Mouse (Mus musculus) lung, postnatal 0 days (tissue): ENCODE measurements at regions not wholly inside any gene's neighbourhood (a gene's known extent, or its start where the extent isn't known, plus 50 kb on each side); places are given as distances from the start of the nearest gene placed in this dataset.

ENCODE experiments used
- CTCF ChIP-seq: IDR thresholded peaks from 2 replicates; pipeline ENCODE4 v1.5.1; 2016; ENCODE audit warnings: antibody characterized with exemption, mild to moderate bottlenecking
- EP300 ChIP-seq: IDR thresholded peaks from 2 replicates; pipeline ENCODE4 v1.6.1; 2016; ENCODE audit warnings: antibody characterized with exemption, mild to moderate bottlenecking, control low read depth

DNA sequence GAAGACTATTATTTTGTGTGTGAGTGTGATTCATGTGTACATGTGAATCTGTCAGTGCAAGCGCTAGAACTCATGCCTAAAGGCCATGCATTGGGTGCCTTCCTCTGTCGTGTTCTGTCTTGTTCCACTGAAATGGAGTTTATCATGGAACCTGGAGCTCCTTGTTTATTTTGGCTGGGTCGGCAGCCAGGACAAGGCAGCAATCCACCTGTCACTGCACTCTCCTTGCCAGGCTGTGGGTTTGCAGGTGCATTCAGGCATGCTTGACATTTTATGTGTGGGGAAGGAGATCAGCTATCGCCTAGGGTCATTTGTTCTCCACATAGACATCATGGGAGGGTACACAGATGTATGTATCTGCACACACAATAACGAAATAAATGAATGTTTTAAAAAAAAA is 129.4 kb upstream of the Hcn1 start:
- TF ChIP-seq CTCF (no peak), EP300 (no peak)
